Mouse (Mus musculus): ENCODE measurements around the gene Gm8362.
"Not testable (repeated sequence)": the region's sequence is repeated elsewhere in the genome, so short reads cannot be mapped to it uniquely, and the experiment has no call there.

Gm8362 gene

GRCm38 (mm10) chr14:6774311-6774710, at the start of gene Gm8362:
Gene Gm8362, minus strand, starts transcription at chr14:6774411.
- DNase-seq, result not testable (repeated sequence)

- DNase-seq, result not testable (repeated sequence)
These were observed 49.1 kb upstream of the Gm8362 start for GRCm38 (mm10) chr14:6823297-6823696.

- not testable (repeated sequence) for DNase-seq
These were observed 17.0 kb downstream of the Gm8362 start for GRCm38 (mm10) chr14:6757231-6757536.

- not testable (repeated sequence) for DNase-seq
These were observed 17.6 kb downstream of the Gm8362 start for GRCm38 (mm10) chr14:6756384-6757230.

GRCm38 (mm10) chr14:6742232-6742631, 32.0 kb downstream of the Gm8362 start, which contains the start of gene Gm3636:
Gene Gm3636, minus strand, starts transcription at chr14:6742332.
- not testable (repeated sequence) for DNase-seq

- not testable (repeated sequence) for DNase-seq
These were observed 54.1 kb downstream of the Gm8362 start, which contains the start of gene Gm8050 for GRCm38 (mm10) chr14:6720151-6720550. Gene Gm8050, minus strand, starts transcription at chr14:6720251.
